Mouse (Mus musculus) spleen, postnatal 36 days (tissue): Measurements from ENCODE around the gene Atxn1.

ENCODE experiments used
- DNase-seq, 2 experiments: peaks; one replicate each; pipeline ENCODE4 v3.0.0; 2022; ENCODE audit warnings: low spot score in 2 of 2, mixed read lengths in 1 of 2

The Atxn1 gene

GRCm38 (mm10) chr13:45734531-45734930 lies 230.3 kb downstream of the Atxn1 start:
- no peak for DNase-seq

- no peak for DNase-seq
Observed at GRCm38 (mm10) chr13:45732590-45732989, 232.2 kb downstream of the Atxn1 start.

- no peak for DNase-seq
Observed at GRCm38 (mm10) chr13:45726917-45727316, 237.9 kb downstream of the Atxn1 start.

- DNase-seq, result no peak
Observed at GRCm38 (mm10) chr13:45726181-45726580, 238.6 kb downstream of the Atxn1 start.

- DNase-seq, result no peak
Observed at GRCm38 (mm10) chr13:45724507-45725259, 240.1 kb downstream of the Atxn1 start.

GRCm38 (mm10) chr13:45722885-45723284 lies 241.9 kb downstream of the Atxn1 start:
- DNase-seq, result no peak

GRCm38 (mm10) chr13:45721621-45722020 lies 243.2 kb downstream of the Atxn1 start:
- DNase-seq, result no peak

GRCm38 (mm10) chr13:45718850-45719249 lies 246.0 kb downstream of the Atxn1 start:
- no peak for DNase-seq

- DNase-seq, result no peak
Observed at GRCm38 (mm10) chr13:45715583-45716180, 249.1 kb downstream of the Atxn1 start.

GRCm38 (mm10) chr13:45710041-45710440 lies 254.8 kb downstream of the Atxn1 start:
- DNase-seq, result no peak

GRCm38 (mm10) chr13:45709402-45709801 lies 255.4 kb downstream of the Atxn1 start:
- DNase-seq, result no peak

GRCm38 (mm10) chr13:45701296-45701790 lies 263.5 kb downstream of the Atxn1 start:
- no peak for DNase-seq

GRCm38 (mm10) chr13:45698982-45699381 lies 265.8 kb downstream of the Atxn1 start:
- DNase-seq, result no peak

- no peak for DNase-seq
Observed at GRCm38 (mm10) chr13:45696009-45696408, 268.8 kb downstream of the Atxn1 start.

GRCm38 (mm10) chr13:45694921-45695437 lies 269.8 kb downstream of the Atxn1 start:
- DNase-seq, result no peak

- DNase-seq, result no peak
Observed at GRCm38 (mm10) chr13:45693953-45694352, 270.9 kb downstream of the Atxn1 start.

- DNase-seq, result peak in 1 of 2 experiments; percentile 5
Observed at GRCm38 (mm10) chr13:45693534-45693933, 271.3 kb downstream of the Atxn1 start.

GRCm38 (mm10) chr13:45693126-45693525 lies 271.7 kb downstream of the Atxn1 start:
- DNase-seq, result no peak

GRCm38 (mm10) chr13:45692440-45692839 lies 272.4 kb downstream of the Atxn1 start:
- DNase-seq, result no peak

GRCm38 (mm10) chr13:45690426-45690825 lies 274.4 kb downstream of the Atxn1 start:
- no peak for DNase-seq

GRCm38 (mm10) chr13:45688864-45689263 lies 275.9 kb downstream of the Atxn1 start:
- no peak for DNase-seq

- no peak for DNase-seq
Observed at GRCm38 (mm10) chr13:45687581-45687980, 277.2 kb downstream of the Atxn1 start.

GRCm38 (mm10) chr13:45686309-45686582 lies 278.6 kb downstream of the Atxn1 start:
- no peak for DNase-seq
